Mouse (Mus musculus): ENCODE measurements at regions not wholly inside any gene's neighbourhood (a gene's known extent, or its start where the extent isn't known, plus 50 kb on each side); places are given as distances from the start of the nearest gene placed in this dataset.
A peak's percentile ranks its signal among the peaks of the same experiment; 100 is the strongest.

GRCm38 (mm10) chr7:75063816-75064215 lies 245.2 kb downstream of the Sv2b start:
- no peak for DNase-seq

- no peak for DNase-seq
These were observed 258.8 kb downstream of the Sv2b start for GRCm38 (mm10) chr7:75050231-75050630.

- DNase-seq: no peak
These were observed 259.3 kb downstream of the Sv2b start for GRCm38 (mm10) chr7:75049751-75050150.

GRCm38 (mm10) chr7:75048822-75049221 lies 260.2 kb downstream of the Sv2b start:
- DNase-seq: no peak

- DNase-seq: no peak
These were observed 261.2 kb downstream of the Sv2b start for GRCm38 (mm10) chr7:75047827-75048226.

- DNase-seq: no peak
These were observed 268.2 kb downstream of the Sv2b start for GRCm38 (mm10) chr7:75040871-75041270.

- peak; percentile 62 to 73 for DNase-seq
These were observed 282.9 kb downstream of the Sv2b start for GRCm38 (mm10) chr7:75026191-75026590.

- DNase-seq: no peak
These were observed 287.1 kb downstream of the Sv2b start for GRCm38 (mm10) chr7:75021966-75022365.

GRCm38 (mm10) chr7:75018640-75019039 lies 290.4 kb downstream of the Sv2b start:
- peak; percentile 11 for DNase-seq

GRCm38 (mm10) chr7:75008481-75008880 lies 300.6 kb downstream of the Sv2b start:
- no peak for DNase-seq

GRCm38 (mm10) chr7:74990198-74990597 lies 318.9 kb downstream of the Sv2b start:
- no peak for DNase-seq

- DNase-seq: no peak
These were observed 329.6 kb downstream of the Sv2b start for GRCm38 (mm10) chr7:74979479-74979878.

GRCm38 (mm10) chr7:74975986-74976385 lies 333.1 kb downstream of the Sv2b start:
- DNase-seq: peak in 1 of 2 experiments; percentile 6

- DNase-seq: no peak
These were observed 334.6 kb downstream of the Sv2b start for GRCm38 (mm10) chr7:74974448-74974847.

GRCm38 (mm10) chr7:74944421-74945098 lies 364.5 kb downstream of the Sv2b start:
- DNase-seq: peak; percentile 31 to 70

- peak; percentile 28 to 60 for DNase-seq
These were observed 366.1 kb downstream of the Sv2b start for GRCm38 (mm10) chr7:74942917-74943316.

- DNase-seq: peak; percentile 60 to 82
These were observed 366.9 kb downstream of the Sv2b start for GRCm38 (mm10) chr7:74942146-74942545.

GRCm38 (mm10) chr7:74929142-74929829 lies 374.7 kb upstream of the Slco3a1 start:
- no peak for DNase-seq

- DNase-seq: no peak
These were observed 373.8 kb upstream of the Slco3a1 start for GRCm38 (mm10) chr7:74928226-74928927.

GRCm38 (mm10) chr7:74926729-74927128 lies 372.1 kb upstream of the Slco3a1 start:
- no peak for DNase-seq

GRCm38 (mm10) chr7:74924156-74924555 lies 369.6 kb upstream of the Slco3a1 start:
- no peak for DNase-seq

- DNase-seq: no peak
These were observed 353.9 kb upstream of the Slco3a1 start for GRCm38 (mm10) chr7:74908311-74908962.

- no peak for DNase-seq
These were observed 352.8 kb upstream of the Slco3a1 start for GRCm38 (mm10) chr7:74907391-74907790.
